Mouse (Mus musculus): ENCODE data around the gene Mindy4.

- TF ChIP-seq CTCF (IDR thresholded peaks at IDR 0.05; ENCODE audit: low read depth) (no peak), EP300 (IDR thresholded peaks at IDR 0.05; ENCODE audit: low read depth) (no peak)
Observed at GRCm38 (mm10) chr6:55251596-55251995, 48.4 kb downstream of the Mindy4 start.
